Mouse (Mus musculus) heart, embryonic 11.5 days (tissue): ENCODE results near the gene Heg1. TPM values are rescaled to one million over a fixed set of nuclear protein-coding genes. Genes with fewer than 3 reads are reported as not detected.

ENCODE experiments used
- ATAC-seq: fragments of 200-750 bp; cut with Nextera tagmentation; replicated peaks from 2 replicates; pipeline ENCODE4 v1.8.0; 2017; ENCODE audit warnings: moderate library complexity; ENCODE audit not compliant: insufficient number of reproducible peaks, low FRiP score, low TSS enrichment
- H3K27ac ChIP-seq: fragments of 300-500 bp; sonication (generic); 2 replicates; pipeline ENCODE4 v1.5.1; 2014; ENCODE audit warnings: mild to moderate bottlenecking, low read depth, low read length
- H3K27me3 ChIP-seq: fragments of 300-500 bp; sonication (generic); 2 replicates; pipeline ENCODE4 v1.6.1; 2014; ENCODE audit warnings: mild to moderate bottlenecking, low read length, mixed read lengths; ENCODE audit not compliant: control insufficient read depth, insufficient read depth
- H3K36me3 ChIP-seq: fragments of 300-500 bp; sonication (generic); 2 replicates; pipeline ENCODE4 v1.6.1; 2014; ENCODE audit warnings: mild to moderate bottlenecking, low read length, moderate library complexity, mixed read lengths; ENCODE audit not compliant: control insufficient read depth, insufficient read depth
- H3K4me1 ChIP-seq: fragments of 300-500 bp; sonication (generic); 2 replicates; pipeline ENCODE4 v1.6.1; 2014; ENCODE audit warnings: low read length; ENCODE audit not compliant: control insufficient read depth, insufficient read depth
- H3K4me2 ChIP-seq: fragments of 300-500 bp; sonication (generic); 2 replicates; pipeline ENCODE4 v1.6.1; 2014; ENCODE audit warnings: mild to moderate bottlenecking, moderate library complexity
- H3K4me3 ChIP-seq: fragments of 300-500 bp; sonication (generic); 2 replicates; pipeline ENCODE4 v1.5.1; 2014; ENCODE audit warnings: low read depth, low read length
- H3K9ac ChIP-seq: fragments of 300-500 bp; sonication (generic); 2 replicates; pipeline ENCODE4 v1.6.1; 2014; ENCODE audit warnings: mild to moderate bottlenecking, low read depth, low read length, moderate library complexity
- H3K9me3 ChIP-seq: fragments of 300-500 bp; sonication (generic); replicated peaks from 2 replicates; pipeline ENCODE4 v1.6.1; 2016; ENCODE audit warnings: low read length; ENCODE audit not compliant: control insufficient read depth
- WGBS: fragments of 180-500 bp; shearing (Covaris S2); extraction: QIAGEN DNeasy Blood & Tissue Kit; methylation state at CpG from one replicate; pipeline ENCODE4 v1.1.7; 2014; ENCODE audit not compliant: insufficient replicate concordance; 5-methylcytosine and 5-hydroxymethylcytosine counted together
- polyA plus RNA-seq: library from polyadenylated mRNA; unstranded; fragments of >200 nt; fragmentation: Nextera tagmentation; extraction: Ambion mirVana; gene quantifications from 2 replicates; pipeline ENCODE4 v1.2.1, GENCODE M21; 2014

The Heg1 gene
- polyA plus RNA-seq, 1 experiment from 2014 or later: 31.3 TPM

DNA sequence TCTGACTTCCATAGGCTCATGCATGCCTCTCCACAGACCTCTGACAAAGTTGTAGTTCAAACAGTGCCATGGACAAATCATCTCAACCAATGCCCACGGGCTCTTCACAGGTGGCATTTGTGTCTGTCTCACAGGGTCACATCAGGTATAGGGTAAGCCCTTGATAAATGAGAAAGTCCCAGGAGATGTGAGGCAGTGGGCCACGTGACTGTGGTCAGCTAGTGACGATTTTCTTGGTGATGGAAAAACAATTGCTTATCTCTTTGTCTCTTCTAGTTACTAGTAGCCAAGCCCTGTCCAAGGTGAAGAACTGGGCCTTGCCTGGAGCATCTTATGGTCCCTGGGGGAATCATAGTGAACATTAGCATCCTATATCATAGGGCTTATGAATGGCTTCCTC lies 112.6 kb downstream of the Heg1 start:
- WGBS: 68% methylated on average over 3 of the region's 3 CpGs
- H3K27ac ChIP-seq: no peak overlapping the region
- H3K9me3 ChIP-seq: no peaks in the 10 kb centered on the region
- no peak overlapping the region for H3K4me2 ChIP-seq
- H3K27me3 ChIP-seq: no peaks in the 10 kb centered on the region
- H3K4me3 ChIP-seq: no peak overlapping the region
- no peaks in the 10 kb centered on the region for H3K36me3 ChIP-seq
- no peaks in the 10 kb centered on the region for H3K4me1 ChIP-seq
- no peak overlapping the region for H3K9ac ChIP-seq
- no peak for ATAC-seq

DNA sequence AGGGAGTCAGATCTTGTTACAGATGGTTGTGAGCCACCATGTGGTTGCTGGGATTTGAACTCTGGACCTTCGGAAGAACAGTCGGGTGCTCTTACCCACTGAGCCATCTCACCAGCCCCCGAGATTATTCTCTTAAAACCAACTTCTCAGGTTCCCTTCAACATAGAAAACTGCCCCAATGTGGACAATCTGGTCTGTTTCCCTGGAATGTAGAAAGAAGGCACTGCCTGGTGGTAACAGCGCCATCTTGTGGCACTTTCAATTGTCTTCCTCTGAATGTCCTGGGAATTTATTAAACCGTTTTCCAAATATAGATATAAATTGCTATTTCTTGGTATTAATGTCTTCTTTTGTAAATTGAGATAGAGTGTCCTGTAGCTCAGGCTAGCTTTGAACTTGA lies 113.7 kb downstream of the Heg1 start:
- 38% methylated on average over 5 of the region's 5 CpGs for WGBS
- no peak overlapping the region for H3K27ac ChIP-seq

DNA sequence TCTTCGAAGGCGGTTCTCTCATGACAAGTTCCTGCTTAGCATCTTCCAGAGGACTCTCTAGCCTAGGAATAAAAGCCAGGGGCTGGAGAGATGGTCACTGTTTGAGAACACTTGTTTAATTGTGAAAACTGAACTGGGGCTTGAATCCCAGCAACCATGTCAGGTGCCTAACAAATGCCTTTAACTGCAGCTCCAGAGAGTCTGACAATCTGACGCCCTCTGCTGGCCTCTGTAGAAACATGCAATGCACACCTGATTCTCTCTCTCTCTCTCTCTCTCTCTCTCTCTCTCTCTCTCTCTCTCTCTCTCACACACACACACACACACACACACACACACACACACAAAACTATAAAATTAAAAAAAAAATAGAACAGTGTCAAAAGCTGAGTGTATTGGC lies 125.8 kb downstream of the Heg1 start:
- Histone ChIP-seq H3K27ac (no peak overlapping the region), H3K36me3 (no peaks in the 10 kb centered on the region), H3K4me1 (no peaks in the 10 kb centered on the region), H3K27me3 (no peaks in the 10 kb centered on the region), H3K9me3 (no peaks in the 10 kb centered on the region; the same call in 1 of the 2 replicates), H3K4me3 (no peak overlapping the region), H3K9ac (no peak overlapping the region), H3K4me2 (no peak overlapping the region)
- 70% methylated on average over 3 of the region's 3 CpGs for WGBS
- ATAC-seq: no peak

More for the DNA sequence above, 113.7 kb downstream of the Heg1 start:
- no peaks in the 10 kb centered on the region for H3K4me1 ChIP-seq
- no peaks in the 10 kb centered on the region for H3K9me3 ChIP-seq
- H3K27me3 ChIP-seq: no peaks in the 10 kb centered on the region
- no peak for ATAC-seq
- H3K9ac ChIP-seq: no peak overlapping the region
- H3K4me3 ChIP-seq: no peak overlapping the region
- H3K36me3 ChIP-seq: no peaks in the 10 kb centered on the region
- no peak overlapping the region for H3K4me2 ChIP-seq

DNA sequence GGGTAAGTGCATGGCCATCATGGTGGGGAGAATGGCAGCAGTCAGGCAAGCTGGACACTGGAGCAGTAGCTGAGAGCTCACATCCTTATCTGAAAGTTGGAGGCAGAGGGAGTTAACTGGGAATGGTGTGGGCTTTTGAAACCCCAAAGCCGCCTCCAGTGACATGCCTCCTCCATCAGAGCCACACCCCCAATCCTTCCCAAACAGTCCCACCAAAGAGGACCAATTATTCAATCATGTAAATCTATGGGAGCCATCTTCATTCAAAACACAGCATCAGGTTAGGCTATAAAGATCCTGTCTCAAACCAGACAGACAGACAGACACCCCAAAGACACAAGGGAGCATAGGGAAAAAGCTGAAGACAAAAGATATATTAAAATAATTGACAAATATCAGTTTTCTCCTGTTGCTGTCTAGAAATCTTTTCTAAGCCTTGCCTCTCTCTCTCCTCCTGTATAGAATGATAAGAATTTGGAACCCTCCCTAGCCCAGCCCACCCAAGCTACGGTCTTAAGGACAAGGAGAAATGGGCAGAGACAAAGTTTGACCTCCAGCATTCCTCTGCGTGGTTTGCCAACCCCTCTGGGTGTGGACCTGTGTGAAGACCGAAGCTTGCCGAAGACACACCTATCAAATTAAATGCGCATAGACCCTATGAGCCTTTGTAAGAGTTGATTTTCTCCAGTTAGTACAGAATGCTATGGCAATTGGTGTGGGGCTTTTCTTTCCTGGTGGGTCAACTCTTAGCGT lies 134.4 kb downstream of the Heg1 start:
- Histone ChIP-seq H3K27me3 (peaks cover 3% of the 10 kb centered on the region; the same call in 1 of the 2 replicates), H3K4me2 (no peak overlapping the region), H3K4me3 (no peak overlapping the region), H3K36me3 (no peaks in the 10 kb centered on the region), H3K9ac (no peak overlapping the region), H3K9me3 (no peaks in the 10 kb centered on the region), H3K27ac (no peak overlapping the region), H3K4me1 (no peaks in the 10 kb centered on the region)
- 84% methylated on average over 7 of the region's 7 CpGs for WGBS
- no peak for ATAC-seq

- 0 out of 2 replicates have a peak, but pooled peaks have one; percentile 22 for ATAC-seq
Measured at GRCm38 (mm10) chr16:33820269-33821178, 136.4 kb downstream of the Heg1 start.

More at GRCm38 (mm10) chr16:33820269-33821178, 136.4 kb downstream of the Heg1 start:
- Histone ChIP-seq H3K27ac (no peak overlapping the region), H3K36me3 (no peaks in the 10 kb centered on the region), H3K27me3 (peaks cover 3% of the 10 kb centered on the region; the same call in 1 of the 2 replicates), H3K4me1 (no peaks in the 10 kb centered on the region), H3K9me3 (no peaks in the 10 kb centered on the region), H3K4me3 (no peak overlapping the region), H3K4me2 (no peak overlapping the region), H3K9ac (no peak overlapping the region)
- 19% methylated on average over 17 of the region's 17 CpGs for WGBS

Other genes with a start within 250 kb of the Heg1 start
- gene Slc12a8, start 167.0 kb upstream of the Heg1 start, polyA plus RNA-seq: 1.6 and 2.0 TPM in 2 replicates
- gene Muc13, start 109.7 kb downstream of the Heg1 start, polyA plus RNA-seq: 0.39 and 0.56 TPM in 2 replicates
- gene Itgb5, start 145.3 kb downstream of the Heg1 start, polyA plus RNA-seq: 42.4 and 49.8 TPM in 2 replicates